Mouse (Mus musculus): ENCODE measurements at regions not wholly inside any gene's neighbourhood (a gene's known extent, or its start where the extent isn't known, plus 50 kb on each side); places are given as distances from the start of the nearest gene placed in this dataset.

DNA sequence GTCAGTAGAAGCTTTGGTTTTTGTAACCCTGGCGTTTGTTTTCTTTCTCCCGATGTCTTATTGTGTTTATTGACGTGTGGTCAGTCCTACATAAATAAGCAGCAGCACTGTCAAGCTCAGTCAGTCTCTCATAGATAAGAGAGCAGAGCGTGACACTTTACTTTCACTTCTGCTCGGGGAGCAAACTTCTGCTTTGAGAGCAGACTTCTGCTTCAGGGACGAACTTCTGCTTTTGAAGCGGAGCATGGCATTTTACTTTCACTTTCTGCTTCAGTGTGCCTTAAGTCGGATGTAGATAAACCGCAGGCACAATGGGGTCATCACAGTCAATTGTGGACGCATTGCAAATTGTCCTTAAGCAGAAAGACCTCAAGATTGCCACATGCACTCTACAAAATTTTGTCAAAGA is 466.0 kb downstream of the Gm11232 start:
- TF ChIP-seq GATA1 (IDR thresholded peaks at IDR 0.05; ENCODE audit: low read length) (no peak), TAL1 (IDR thresholded peaks at IDR 0.05; ENCODE audit: low read length) (no peak)
